Mouse (Mus musculus) intestine, embryonic 14.5 days (tissue): ENCODE results near the gene Znrf2. TPM values are rescaled to one million over a fixed set of nuclear protein-coding genes. Genes with fewer than 3 reads are reported as not detected.

Experiments used
- ATAC-seq: fragments of 200-750 bp; cut with Nextera tagmentation; replicated peaks from 2 replicates; pipeline ENCODE4 v1.8.0; 2017; ENCODE audit warnings: low read depth, moderate number of reproducible peaks, moderate TSS enrichment, moderate library complexity; ENCODE audit not compliant: low FRiP score, low TSS enrichment
- DNase-seq: peaks from one replicate; pipeline ENCODE4 v3.0.0-alpha.2; 2018; ENCODE audit warnings: low spot score
- H3K27ac ChIP-seq: fragments of 300-500 bp; sonication (generic); 2 replicates; pipeline ENCODE4 v1.5.1; 2014; ENCODE audit warnings: low read depth, mild to moderate bottlenecking, control low read depth
- H3K27me3 ChIP-seq: fragments of 300-500 bp; sonication (generic); replicated peaks from 2 replicates; pipeline ENCODE4 v1.6.1; 2014; ENCODE audit warnings: low read length, control low read depth; ENCODE audit not compliant: control insufficient read depth, insufficient read depth
- H3K36me3 ChIP-seq: fragments of 300-500 bp; sonication (generic); 2 replicates; pipeline ENCODE4 v1.6.1; 2014; ENCODE audit warnings: low read length, control low read depth; ENCODE audit not compliant: control insufficient read depth, insufficient read depth
- H3K4me1 ChIP-seq: fragments of 300-500 bp; sonication (generic); replicated peaks from 2 replicates; pipeline ENCODE4 v1.6.1; 2014; ENCODE audit warnings: low read length, control low read depth, mixed read lengths; ENCODE audit not compliant: control insufficient read depth, insufficient read depth
- H3K4me2 ChIP-seq: fragments of 300-500 bp; sonication (generic); 2 replicates; pipeline ENCODE4 v1.6.1; 2014; ENCODE audit warnings: low read length
- H3K4me3 ChIP-seq: fragments of 300-500 bp; sonication (generic); 2 replicates; pipeline ENCODE4 v1.5.1; 2014; ENCODE audit warnings: low read depth, low read length, control low read depth, mixed read lengths
- H3K9ac ChIP-seq: fragments of 300-500 bp; sonication (generic); 2 replicates; pipeline ENCODE4 v1.6.1; 2014; ENCODE audit warnings: mild to moderate bottlenecking, low read length
- H3K9me3 ChIP-seq: fragments of 300-500 bp; sonication (generic); 2 replicates; pipeline ENCODE4 v1.6.1; 2016; ENCODE audit warnings: low read length, control low read depth; ENCODE audit not compliant: control insufficient read depth
- WGBS: fragments of 180-500 bp; shearing (Covaris S2); extraction: QIAGEN DNeasy Blood & Tissue Kit; methylation state at CpG from one replicate; pipeline ENCODE4 v1.1.7; 2014; 5-methylcytosine and 5-hydroxymethylcytosine counted together
- polyA plus RNA-seq: library from polyadenylated mRNA; unstranded; fragments of >200 nt; fragmentation: Nextera tagmentation; extraction: Ambion mirVana; gene quantifications from 2 replicates; pipeline ENCODE4 v1.2.1, GENCODE M21; 2014

Znrf2 gene
- polyA plus RNA-seq, 1 experiment from 2014 or later = 6.3 TPM

- no peaks in the 10 kb centered on the region for H3K36me3 ChIP-seq
- ATAC-seq (no peak), DNase-seq (no peak)
- H3K4me3 ChIP-seq = no peak overlapping the region
- 83% methylated on average over 5 of the region's 5 CpGs for WGBS
- H3K27me3 ChIP-seq = no peaks in the 10 kb centered on the region
- no peak overlapping the region for H3K27ac ChIP-seq
- no peak overlapping the region for H3K9ac ChIP-seq
- H3K4me2 ChIP-seq = no peak overlapping the region
- H3K4me1 ChIP-seq = no peaks in the 10 kb centered on the region
- no peaks in the 10 kb centered on the region for H3K9me3 ChIP-seq
These were observed 101.8 kb downstream of the Znrf2 start for GRCm38 (mm10) chr6:54918521-54918920.

GRCm38 (mm10) chr6:54924538-54924937 is 107.8 kb downstream of the Znrf2 start:
- no peak overlapping the region for H3K4me2 ChIP-seq
- no peak overlapping the region for H3K27ac ChIP-seq
- H3K9ac ChIP-seq = no peak overlapping the region
- no peaks in the 10 kb centered on the region for H3K27me3 ChIP-seq
- DNase-seq (no peak), ATAC-seq (no peak)
- no peaks in the 10 kb centered on the region for H3K4me1 ChIP-seq
- 95% methylated on average over 16 of the region's 16 CpGs for WGBS
- no peaks in the 10 kb centered on the region for H3K9me3 ChIP-seq
- H3K36me3 ChIP-seq = no peaks in the 10 kb centered on the region; the same call in 1 of the 2 replicates
- no peak overlapping the region for H3K4me3 ChIP-seq

- Histone ChIP-seq H3K4me1 (no peaks in the 10 kb centered on the region), H3K36me3 (no peaks in the 10 kb centered on the region; the same call in 1 of the 2 replicates), H3K4me3 (no peak overlapping the region), H3K9me3 (no peaks in the 10 kb centered on the region), H3K27me3 (no peaks in the 10 kb centered on the region), H3K4me2 (no peak overlapping the region), H3K27ac (no peak overlapping the region), H3K9ac (no peak overlapping the region)
- no peak for ATAC-seq
- WGBS = 60% methylated on average over 7 of the region's 7 CpGs
- DNase-seq = no peak
These were observed 109.2 kb downstream of the Znrf2 start for GRCm38 (mm10) chr6:54925736-54926440.

- Histone ChIP-seq H3K4me3 (no peak overlapping the region), H3K36me3 (no peaks in the 10 kb centered on the region; the same call in 1 of the 2 replicates), H3K4me2 (no peak overlapping the region), H3K27me3 (no peaks in the 10 kb centered on the region), H3K9ac (no peak overlapping the region), H3K4me1 (no peaks in the 10 kb centered on the region), H3K27ac (no peak overlapping the region), H3K9me3 (no peaks in the 10 kb centered on the region)
- ATAC-seq (no peak), DNase-seq (no peak)
- WGBS = 81% methylated on average over 2 of the region's 2 CpGs
These were observed 110.2 kb downstream of the Znrf2 start for GRCm38 (mm10) chr6:54926899-54927298.

- Histone ChIP-seq H3K27ac (no peak overlapping the region), H3K9ac (no peak overlapping the region), H3K9me3 (no peaks in the 10 kb centered on the region), H3K4me2 (no peak overlapping the region), H3K36me3 (no peaks in the 10 kb centered on the region; the same call in 1 of the 2 replicates), H3K4me3 (no peak overlapping the region), H3K4me1 (no peaks in the 10 kb centered on the region), H3K27me3 (no peaks in the 10 kb centered on the region)
- DNase-seq (no peak), ATAC-seq (no peak)
- WGBS = 81% methylated on average over 6 of the region's 6 CpGs
These were observed 111.2 kb downstream of the Znrf2 start for GRCm38 (mm10) chr6:54927946-54928345.

- no peak overlapping the region for H3K4me2 ChIP-seq
- no peak for DNase-seq
- ATAC-seq = no peak
- H3K4me3 ChIP-seq = no peak overlapping the region
- no peaks in the 10 kb centered on the region for H3K9me3 ChIP-seq
- no peak overlapping the region for H3K9ac ChIP-seq
- H3K36me3 ChIP-seq = no peaks in the 10 kb centered on the region; the same call in 1 of the 2 replicates
- H3K4me1 ChIP-seq = no peaks in the 10 kb centered on the region
- no peaks in the 10 kb centered on the region for H3K27me3 ChIP-seq
- no peak overlapping the region for H3K27ac ChIP-seq
- 88% methylated on average over 4 of the region's 4 CpGs for WGBS
These were observed 114.9 kb downstream of the Znrf2 start for GRCm38 (mm10) chr6:54931641-54932040.

- H3K4me2 ChIP-seq = no peak overlapping the region
- H3K4me1 ChIP-seq = no peaks in the 10 kb centered on the region
- H3K9ac ChIP-seq = no peak overlapping the region
- no peaks in the 10 kb centered on the region; the same call in 1 of the 2 replicates for H3K36me3 ChIP-seq
- ATAC-seq = no peak
- WGBS = 93% methylated on average over 12 of the region's 12 CpGs
- no peaks in the 10 kb centered on the region for H3K9me3 ChIP-seq
- DNase-seq = no peak
- H3K4me3 ChIP-seq = no peak overlapping the region
- H3K27ac ChIP-seq = no peak overlapping the region
- H3K27me3 ChIP-seq = no peaks in the 10 kb centered on the region
These were observed 115.8 kb downstream of the Znrf2 start for GRCm38 (mm10) chr6:54932526-54932925.

- Histone ChIP-seq H3K9ac (no peak overlapping the region), H3K36me3 (no peaks in the 10 kb centered on the region), H3K4me3 (no peak overlapping the region), H3K27me3 (no peaks in the 10 kb centered on the region), H3K4me1 (no peaks in the 10 kb centered on the region), H3K27ac (no peak overlapping the region), H3K9me3 (no peaks in the 10 kb centered on the region), H3K4me2 (no peak overlapping the region)
- DNase-seq = no peak
- 78% methylated on average over 5 of the region's 5 CpGs for WGBS
- no peak for ATAC-seq
These were observed 116.5 kb downstream of the Znrf2 start for GRCm38 (mm10) chr6:54933216-54933615.

GRCm38 (mm10) chr6:54933866-54934265 is 117.2 kb downstream of the Znrf2 start:
- H3K36me3 ChIP-seq = no peaks in the 10 kb centered on the region
- H3K4me3 ChIP-seq = no peak overlapping the region
- 83% methylated on average over 3 of the region's 3 CpGs for WGBS
- no peaks in the 10 kb centered on the region for H3K9me3 ChIP-seq
- no peak for DNase-seq
- no peak overlapping the region for H3K27ac ChIP-seq
- no peak overlapping the region for H3K4me2 ChIP-seq
- H3K9ac ChIP-seq = no peak overlapping the region
- H3K4me1 ChIP-seq = no peaks in the 10 kb centered on the region
- no peaks in the 10 kb centered on the region for H3K27me3 ChIP-seq
- no peak for ATAC-seq
